Mouse (Mus musculus) stomach, embryonic 16.5 days (tissue): ENCODE measurements at regions not wholly inside any gene's neighbourhood (a gene's known extent, or its start where the extent isn't known, plus 50 kb on each side); places are given as distances from the start of the nearest gene placed in this dataset.

Experiments
- ATAC-seq: fragments of 200-750 bp; cut with Nextera tagmentation; 2 replicates; pipeline ENCODE4 v1.8.0; 2017; ENCODE audit warnings: moderate number of reproducible peaks, moderate TSS enrichment; ENCODE audit not compliant: insufficient read depth, low FRiP score
- H3K27ac ChIP-seq: fragments of 300-500 bp; sonication (generic); 2 replicates; pipeline ENCODE4 v1.5.1; 2014; ENCODE audit warnings: low read length
- H3K27me3 ChIP-seq: fragments of 300-500 bp; sonication (generic); 2 replicates; pipeline ENCODE4 v1.6.1; 2014; ENCODE audit warnings: low read length, control low read depth, mixed read lengths; ENCODE audit not compliant: control insufficient read depth, insufficient read depth
- H3K36me3 ChIP-seq: fragments of 300-500 bp; sonication (generic); 2 replicates; pipeline ENCODE4 v1.6.1; 2014; ENCODE audit warnings: low read length; ENCODE audit not compliant: control insufficient read depth, insufficient read depth
- H3K4me1 ChIP-seq: fragments of 300-500 bp; sonication (generic); 2 replicates; pipeline ENCODE4 v1.6.1; 2014; ENCODE audit warnings: low read length, control low read depth, mixed read lengths; ENCODE audit not compliant: control insufficient read depth, insufficient read depth
- H3K4me2 ChIP-seq: fragments of 300-500 bp; sonication (generic); 2 replicates; pipeline ENCODE4 v1.6.1; 2014; ENCODE audit warnings: low read depth, low read length, mixed read lengths
- H3K4me3 ChIP-seq: fragments of 300-500 bp; sonication (generic); replicated peaks from 2 replicates; pipeline ENCODE4 v1.5.1; 2014; ENCODE audit warnings: mild to moderate bottlenecking, low read length
- H3K9ac ChIP-seq: fragments of 300-500 bp; sonication (generic); 2 replicates; pipeline ENCODE4 v1.6.1; 2014; ENCODE audit warnings: low read length
- H3K9me3 ChIP-seq: fragments of 300-500 bp; sonication (generic); replicated peaks from 2 replicates; pipeline ENCODE4 v1.6.1; 2016; ENCODE audit warnings: low read length, control low read depth; ENCODE audit not compliant: control insufficient read depth
- WGBS: fragments of 180-500 bp; shearing (Covaris S2); extraction: QIAGEN DNeasy Blood & Tissue Kit; methylation state at CpG from one replicate; pipeline ENCODE4 v1.1.7; 2014; 5-methylcytosine and 5-hydroxymethylcytosine counted together

- Histone ChIP-seq H3K27me3 (no peaks in the 10 kb centered on the region), H3K9ac (no peak overlapping the region), H3K27ac (no peak overlapping the region), H3K4me3 (no peak overlapping the region), H3K4me1 (no peaks in the 10 kb centered on the region), H3K4me2 (no peak overlapping the region), H3K9me3 (no peaks in the 10 kb centered on the region), H3K36me3 (no peaks in the 10 kb centered on the region)
- no peak for ATAC-seq
- 75% methylated on average over 3 of the region's 3 CpGs for WGBS
Measured at GRCm38 (mm10) chr12:77570501-77570900, 332.6 kb downstream of the Fut8 start.

GRCm38 (mm10) chr12:77571071-77571470 is 333.1 kb downstream of the Fut8 start:
- Histone ChIP-seq H3K27me3 (no peaks in the 10 kb centered on the region), H3K36me3 (no peaks in the 10 kb centered on the region), H3K4me2 (no peak overlapping the region), H3K9ac (no peak overlapping the region), H3K9me3 (no peaks in the 10 kb centered on the region), H3K4me3 (no peak overlapping the region), H3K27ac (no peak overlapping the region), H3K4me1 (no peaks in the 10 kb centered on the region)
- no peak for ATAC-seq
- WGBS, result 83% methylated on average over 5 of the region's 5 CpGs

- H3K4me1 ChIP-seq, result no peaks in the 10 kb centered on the region
- H3K4me3 ChIP-seq, result no peak overlapping the region
- no peak overlapping the region for H3K4me2 ChIP-seq
- no peak for ATAC-seq
- no peaks in the 10 kb centered on the region for H3K36me3 ChIP-seq
- 54% methylated on average over 3 of the region's 3 CpGs for WGBS
- no peaks in the 10 kb centered on the region for H3K9me3 ChIP-seq
- H3K27ac ChIP-seq, result no peak overlapping the region
- no peaks in the 10 kb centered on the region for H3K27me3 ChIP-seq
- no peak overlapping the region for H3K9ac ChIP-seq
Measured at GRCm38 (mm10) chr12:77575046-77575445, 337.1 kb downstream of the Fut8 start.

- Histone ChIP-seq H3K9me3 (no peaks in the 10 kb centered on the region), H3K36me3 (no peaks in the 10 kb centered on the region), H3K9ac (no peak overlapping the region), H3K27ac (no peak overlapping the region), H3K27me3 (no peaks in the 10 kb centered on the region), H3K4me1 (no peaks in the 10 kb centered on the region), H3K4me2 (no peak overlapping the region), H3K4me3 (no peak overlapping the region)
- no peak for ATAC-seq
- WGBS, result 83% methylated on average over 2 of the region's 2 CpGs
Measured at GRCm38 (mm10) chr12:77588297-77588696, 350.4 kb downstream of the Fut8 start.

GRCm38 (mm10) chr12:77589416-77589815 is 351.5 kb downstream of the Fut8 start:
- Histone ChIP-seq H3K9ac (no peak overlapping the region), H3K27ac (no peak overlapping the region), H3K9me3 (no peaks in the 10 kb centered on the region), H3K4me1 (no peaks in the 10 kb centered on the region), H3K4me3 (no peak overlapping the region), H3K36me3 (no peaks in the 10 kb centered on the region), H3K27me3 (no peaks in the 10 kb centered on the region), H3K4me2 (no peak overlapping the region)
- WGBS, result 58% methylated on average over 5 of the region's 5 CpGs
- no peak for ATAC-seq

GRCm38 (mm10) chr12:77594092-77594491 is 356.2 kb downstream of the Fut8 start:
- Histone ChIP-seq H3K9ac (no peak overlapping the region), H3K4me3 (no peak overlapping the region), H3K27me3 (no peaks in the 10 kb centered on the region), H3K9me3 (no peaks in the 10 kb centered on the region), H3K36me3 (no peaks in the 10 kb centered on the region), H3K4me1 (peaks cover 18% of the 10 kb centered on the region), H3K27ac (no peak overlapping the region), H3K4me2 (no peak overlapping the region)
- 91% methylated on average over 1 of the region's 1 CpGs for WGBS
- no peak for ATAC-seq

GRCm38 (mm10) chr12:77594657-77595056 is 356.7 kb downstream of the Fut8 start:
- Histone ChIP-seq H3K9ac (no peak overlapping the region), H3K27ac (no peak overlapping the region), H3K4me1 (peaks cover 18% of the 10 kb centered on the region), H3K4me2 (no peak overlapping the region), H3K36me3 (no peaks in the 10 kb centered on the region), H3K9me3 (no peaks in the 10 kb centered on the region), H3K27me3 (no peaks in the 10 kb centered on the region), H3K4me3 (no peak overlapping the region)
- ATAC-seq, result no peak
- 61% methylated on average over 3 of the region's 3 CpGs for WGBS

GRCm38 (mm10) chr12:77595821-77596220 is 357.9 kb downstream of the Fut8 start:
- H3K4me1 ChIP-seq, result peaks cover 18% of the 10 kb centered on the region
- H3K4me3 ChIP-seq, result no peak overlapping the region
- no peaks in the 10 kb centered on the region for H3K27me3 ChIP-seq
- no peak overlapping the region for H3K27ac ChIP-seq
- no peak overlapping the region for H3K9ac ChIP-seq
- ATAC-seq, result no peak
- no peak overlapping the region for H3K4me2 ChIP-seq
- no peaks in the 10 kb centered on the region for H3K36me3 ChIP-seq
- WGBS, result 80% methylated on average over 5 of the region's 5 CpGs
- no peaks in the 10 kb centered on the region for H3K9me3 ChIP-seq

GRCm38 (mm10) chr12:77596676-77597075 is 358.8 kb downstream of the Fut8 start:
- Histone ChIP-seq H3K9ac (no peak overlapping the region), H3K4me2 (no peak overlapping the region), H3K36me3 (no peaks in the 10 kb centered on the region), H3K27ac (no peak overlapping the region), H3K9me3 (no peaks in the 10 kb centered on the region), H3K27me3 (no peaks in the 10 kb centered on the region), H3K4me3 (no peak overlapping the region), H3K4me1 (peaks cover 18% of the 10 kb centered on the region)
- 58% methylated on average over 3 of the region's 3 CpGs for WGBS
- ATAC-seq, result no peak
